Mouse (Mus musculus) 3T3-L1 (cell line): ENCODE results near the gene Cmbl.

Source experiments
- DNase-seq: peaks from one replicate; pipeline ENCODE4 v3.0.0-alpha.2; 2015; ENCODE audit warnings: low read depth, low spot score

Cmbl gene

DNA sequence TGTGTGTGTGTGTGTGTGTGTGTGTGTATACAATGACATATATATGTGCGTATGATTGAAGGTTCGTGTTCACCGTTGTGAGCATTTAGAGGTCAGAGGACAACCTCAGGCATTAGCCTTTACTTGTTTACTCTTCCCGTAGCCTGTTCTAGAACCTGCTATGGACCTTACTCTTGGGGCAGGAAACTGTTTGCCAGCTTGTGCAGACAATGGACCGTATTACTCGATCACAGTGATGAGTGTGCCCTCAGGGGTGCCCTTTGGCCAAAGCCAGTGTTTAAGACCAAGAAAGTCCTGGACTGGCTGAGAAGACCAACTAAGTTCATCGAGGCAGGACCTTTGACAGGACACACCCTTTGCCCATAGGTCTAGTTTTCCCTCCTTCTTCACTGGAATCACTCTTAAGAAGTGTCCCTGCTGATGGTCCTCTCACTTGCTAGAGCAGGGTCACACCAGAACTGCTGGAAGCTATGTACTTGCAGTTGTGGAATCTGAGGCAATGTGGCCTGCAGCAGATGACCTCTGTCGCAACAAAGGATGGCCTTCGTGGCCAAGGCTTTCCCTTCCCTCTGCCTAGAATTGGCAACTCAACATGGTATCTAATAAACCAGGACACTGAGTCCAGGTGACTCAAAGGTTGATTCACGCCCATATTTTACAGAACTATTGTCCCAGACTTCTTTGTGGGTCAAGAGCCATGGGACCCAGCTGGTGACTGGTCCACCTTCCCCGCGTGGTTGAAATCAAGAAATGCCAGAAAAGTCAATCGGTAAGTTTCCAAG is 18.3 kb downstream of the Cmbl start:
- peak; percentile 57 for DNase-seq

DNA sequence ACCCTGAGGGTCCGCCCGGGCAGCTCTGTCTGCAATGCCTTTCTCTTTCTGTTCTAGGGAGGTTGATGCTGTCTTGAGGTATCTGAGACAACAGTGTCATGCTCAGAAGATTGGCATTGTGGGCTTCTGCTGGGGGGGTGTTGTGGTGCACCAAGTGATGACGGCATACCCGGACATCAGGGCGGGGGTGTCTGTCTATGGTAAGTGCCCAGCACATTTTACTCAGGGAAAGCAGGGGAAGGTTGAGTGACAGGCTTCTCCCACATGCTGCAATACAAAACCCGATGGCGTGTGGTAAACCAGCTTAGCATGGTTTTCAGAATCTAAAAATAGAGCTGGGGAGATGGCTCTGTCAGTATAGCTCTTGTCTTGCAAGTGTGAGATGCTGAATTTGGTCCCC is 20.0 kb downstream of the Cmbl start:
- DNase-seq = no peak

DNA sequence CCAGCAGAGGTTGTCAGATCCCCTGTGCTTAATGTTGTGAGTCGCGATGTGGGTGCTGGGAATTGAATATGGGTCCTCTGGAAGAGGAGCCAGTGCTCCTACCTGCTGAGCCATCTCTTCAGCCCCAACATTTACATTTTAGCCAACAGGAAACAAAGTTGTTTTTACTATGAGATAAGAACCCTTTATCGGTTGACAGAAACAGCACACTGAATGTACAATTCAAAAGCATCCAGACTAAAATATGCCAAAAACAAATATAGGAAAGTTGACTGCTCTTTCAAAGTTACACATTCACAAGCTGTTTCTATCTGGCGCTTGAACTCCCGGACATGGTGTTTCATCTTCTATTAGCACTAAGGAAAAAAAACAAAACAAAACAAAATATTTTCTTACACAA is 20.9 kb downstream of the Cmbl start:
- DNase-seq = no peak

GRCm38 (mm10) chr15:31586519-31586918 is 21.3 kb downstream of the Cmbl start:
- peak; percentile 89 for DNase-seq

- no peak for DNase-seq
Measured at GRCm38 (mm10) chr15:31587789-31588188, 22.6 kb downstream of the Cmbl start.

- DNase-seq = peak; percentile 47
Measured at GRCm38 (mm10) chr15:31588989-31589640, 23.9 kb downstream of the Cmbl start.

GRCm38 (mm10) chr15:31590176-31590575 is 25.0 kb downstream of the Cmbl start:
- DNase-seq = no peak

DNA sequence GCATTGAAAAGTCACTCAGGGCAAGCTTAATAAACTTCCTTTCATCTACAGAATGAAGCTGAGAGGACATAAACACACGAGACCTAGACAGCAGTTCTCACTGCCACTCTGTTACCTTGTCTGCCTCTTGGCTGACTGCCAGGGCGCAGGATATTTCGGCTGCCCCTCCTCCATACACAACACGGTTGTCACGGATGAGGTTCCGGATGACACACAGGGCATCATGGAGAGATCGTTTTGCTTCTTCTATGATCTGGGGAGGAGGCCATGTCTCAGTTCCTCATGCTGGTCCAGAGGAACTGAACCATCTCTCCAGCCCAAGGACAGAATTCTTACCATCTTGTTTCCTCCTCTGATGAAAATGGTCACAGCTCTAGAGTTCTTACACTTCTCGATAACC is 27.3 kb downstream of the Cmbl start:
- DNase-seq = no peak

DNA sequence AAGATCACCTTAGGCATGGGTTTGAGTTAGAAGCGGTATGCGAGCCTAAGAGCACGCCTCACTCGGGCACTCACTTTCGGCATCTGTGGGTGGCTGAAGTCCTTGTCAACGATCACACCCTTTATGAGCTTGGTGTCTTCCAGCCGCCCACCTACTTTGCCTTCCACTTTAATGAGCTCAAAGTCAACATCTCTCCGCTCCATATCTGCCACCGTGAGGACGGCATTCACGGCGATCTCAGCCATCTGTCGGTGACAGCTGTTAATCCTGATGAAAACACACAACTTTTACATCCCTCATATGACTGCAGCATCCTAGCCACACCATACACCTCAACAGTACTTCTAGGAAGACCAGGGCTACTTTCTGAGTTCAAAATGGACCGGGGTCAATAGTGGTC is 29.1 kb downstream of the Cmbl start:
- DNase-seq = no peak

GRCm38 (mm10) chr15:31595651-31596050 is 30.5 kb downstream of the Cmbl start:
- no peak for DNase-seq

- peak; percentile 47 for DNase-seq
Measured at GRCm38 (mm10) chr15:31599834-31600233, 34.6 kb downstream of the Cmbl start.

DNA sequence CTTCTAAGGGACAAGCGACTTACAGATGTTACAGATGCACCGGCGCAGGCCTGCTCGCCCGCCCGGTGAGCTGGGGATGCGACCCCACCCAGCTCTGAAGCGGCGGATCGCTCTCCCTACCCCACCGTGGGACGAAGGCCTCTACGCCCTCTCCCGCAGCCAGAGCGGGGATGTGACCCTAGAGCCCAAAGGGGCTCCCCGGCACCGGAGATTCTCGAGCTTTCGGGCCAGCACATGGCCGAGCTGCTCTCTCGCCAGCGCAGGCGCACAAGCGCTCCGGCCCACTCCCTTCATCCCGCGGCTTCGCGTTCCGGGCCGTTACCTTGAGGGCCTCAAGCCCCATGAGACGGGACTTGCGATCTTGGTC is 36.1 kb downstream of the Cmbl start:
- DNase-seq = no peak

GRCm38 (mm10) chr15:31601646-31602374 is 36.6 kb downstream of the Cmbl start, which contains the start of the genes Cct5 and Fam173b:
TSS of gene Cct5 (minus strand) at chr15:31601804.
TSS of gene Fam173b (plus strand) at chr15:31601852.
- DNase-seq = peak; percentile 98

DNA sequence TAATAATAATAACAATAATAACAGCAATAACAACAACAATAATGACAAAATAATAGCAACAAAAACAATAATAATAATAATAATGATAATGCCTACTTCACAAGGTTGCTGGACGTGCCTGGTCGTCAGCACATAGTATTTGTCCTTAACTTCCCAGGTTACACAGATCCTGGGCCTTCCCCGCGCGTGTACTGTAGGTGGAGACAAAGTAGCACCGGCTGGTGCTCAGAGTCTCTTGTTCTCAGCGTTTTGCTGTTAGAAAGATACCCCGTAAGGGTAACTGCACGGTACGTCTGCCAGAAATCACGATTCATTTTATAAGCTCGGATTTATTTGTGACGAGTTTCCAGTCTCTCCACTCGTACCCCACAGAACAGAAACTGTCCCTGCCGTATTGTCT is 37.2 kb downstream of the Cmbl start:
- peak; percentile 79 for DNase-seq

- DNase-seq = no peak
Measured at GRCm38 (mm10) chr15:31603113-31603512, 37.9 kb downstream of the Cmbl start.

DNA sequence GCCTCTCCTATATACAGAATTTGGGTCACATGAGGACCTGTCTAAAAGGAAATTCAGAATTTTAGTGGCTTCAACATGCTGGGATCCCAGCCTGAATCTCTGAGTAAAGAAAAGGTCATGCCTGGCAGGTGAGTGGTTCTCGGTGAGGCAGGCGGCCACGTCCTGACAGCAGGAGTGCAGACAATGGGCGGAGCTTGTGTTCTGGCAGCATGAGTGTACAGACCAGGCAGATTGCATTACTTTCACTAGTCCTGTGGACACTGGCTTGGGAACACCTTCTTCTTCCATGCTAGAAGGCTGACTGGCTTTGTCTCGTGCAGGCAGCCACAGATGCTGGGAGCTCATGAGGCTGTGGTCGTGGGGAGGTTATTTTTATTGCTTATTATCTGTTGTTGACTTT is 41.6 kb downstream of the Cmbl start:
- no peak for DNase-seq

GRCm38 (mm10) chr15:31611027-31611426 is 45.8 kb downstream of the Cmbl start:
- peak; percentile 34 for DNase-seq

GRCm38 (mm10) chr15:31611976-31612375 is 46.8 kb downstream of the Cmbl start:
- DNase-seq = no peak

DNA sequence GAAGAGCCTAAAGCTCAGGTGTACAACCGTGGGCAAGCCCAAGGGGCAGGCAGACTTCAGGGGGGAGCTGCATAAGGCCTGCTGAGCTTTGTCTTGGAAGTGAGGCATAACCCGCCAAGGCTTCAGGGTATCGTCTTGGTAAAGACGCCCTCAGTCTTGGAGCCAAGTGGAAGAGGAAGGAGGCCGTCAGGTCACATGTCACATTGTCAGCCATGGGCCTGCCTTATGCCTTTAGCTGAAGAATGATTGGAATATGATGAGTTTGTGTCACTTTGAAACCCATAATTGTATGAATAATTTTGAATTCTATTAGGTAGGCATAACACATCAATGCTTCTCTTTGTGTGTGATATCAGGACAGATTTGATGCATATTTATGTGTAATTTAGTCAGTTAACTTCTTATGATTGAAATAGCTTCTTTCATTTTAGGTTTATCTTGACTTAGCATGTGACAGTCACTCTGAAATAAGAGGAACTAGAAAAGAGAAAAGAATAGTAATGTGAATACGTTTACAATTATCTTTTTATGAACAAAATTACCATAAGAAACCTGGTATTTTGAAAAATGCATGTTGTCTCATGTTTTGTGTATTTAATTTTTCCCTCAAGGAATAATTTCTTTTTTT is 48.8 kb downstream of the Cmbl start:
- no peak for DNase-seq

- DNase-seq = peak; percentile 80
Measured at GRCm38 (mm10) chr15:31614666-31615065, 49.5 kb downstream of the Cmbl start.

GRCm38 (mm10) chr15:31617261-31617660 is 52.1 kb downstream of the Cmbl start:
- no peak for DNase-seq

GRCm38 (mm10) chr15:31619521-31619920 is 54.3 kb downstream of the Cmbl start:
- DNase-seq = no peak
